Mouse (Mus musculus): Measurements from ENCODE around the gene Bank1.

DNA sequence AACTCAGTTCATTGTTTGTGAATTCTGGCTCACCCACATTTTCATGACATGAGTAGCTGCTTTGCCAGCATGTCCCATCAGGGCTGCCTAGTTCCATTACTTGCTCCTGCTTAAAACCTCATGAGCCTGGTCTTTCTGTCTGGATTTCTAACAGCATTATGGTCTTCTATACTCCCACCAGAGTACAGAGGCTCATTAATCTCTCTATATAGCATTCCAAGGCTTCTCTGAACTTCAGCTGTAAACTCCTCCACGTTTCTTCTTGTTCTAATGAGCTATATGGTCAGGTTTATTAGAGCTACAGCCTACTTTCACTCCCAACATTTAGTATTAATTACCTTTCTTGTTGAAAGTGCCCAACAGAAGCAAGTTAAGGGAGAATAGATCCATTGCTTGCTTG is 244.6 kb downstream of the Bank1 start:
- TF ChIP-seq CTCF (IDR thresholded peaks at IDR 0.05) (no peak), EP300 (IDR thresholded peaks at IDR 0.05) (no peak)

All from lung, postnatal 0 days (tissue).